Mouse (Mus musculus) A20 (cell line): ENCODE measurements at regions not wholly inside any gene's neighbourhood (a gene's known extent, or its start where the extent isn't known, plus 50 kb on each side); places are given as distances from the start of the nearest gene placed in this dataset.
A peak's percentile ranks its signal among the peaks of the same experiment; 100 is the strongest.
"Not testable (repeated sequence)": the region's sequence is repeated elsewhere in the genome, so short reads cannot be mapped to it uniquely, and the experiment has no call there.

Experiments
- DNase-seq: peaks from one replicate; pipeline ENCODE4 v3.0.0-alpha.2; 2011; ENCODE audit warnings: low read depth, low spot score

GRCm38 (mm10) chr10:96188168-96188567, 51.8 kb downstream of the Gm5426 start:
- DNase-seq, result no peak

- DNase-seq, result no peak
These were observed 54.0 kb downstream of the Gm5426 start for GRCm38 (mm10) chr10:96190168-96190987.

GRCm38 (mm10) chr10:96200932-96201641, 64.7 kb downstream of the Gm5426 start:
- no peak for DNase-seq

- no peak for DNase-seq
These were observed 65.5 kb downstream of the Gm5426 start for GRCm38 (mm10) chr10:96201891-96202290.

GRCm38 (mm10) chr10:96202871-96203270, 66.5 kb downstream of the Gm5426 start:
- no peak for DNase-seq

GRCm38 (mm10) chr10:96204198-96204597, 67.8 kb downstream of the Gm5426 start:
- DNase-seq, result no peak

GRCm38 (mm10) chr10:96209171-96209570, 72.8 kb downstream of the Gm5426 start:
- DNase-seq, result no peak

- DNase-seq, result no peak
These were observed 74.8 kb downstream of the Gm5426 start for GRCm38 (mm10) chr10:96211189-96211588.

- DNase-seq, result peak; percentile 80
These were observed 77.5 kb downstream of the Gm5426 start for GRCm38 (mm10) chr10:96213876-96214275.

GRCm38 (mm10) chr10:96214285-96214684, 77.9 kb downstream of the Gm5426 start:
- DNase-seq, result no peak

- no peak for DNase-seq
These were observed 78.5 kb downstream of the Gm5426 start for GRCm38 (mm10) chr10:96214946-96215345.

GRCm38 (mm10) chr10:96220731-96221130, 84.3 kb downstream of the Gm5426 start:
- DNase-seq, result no peak

- no peak for DNase-seq
These were observed 94.0 kb downstream of the Gm5426 start for GRCm38 (mm10) chr10:96230391-96230790.

- DNase-seq, result no peak
These were observed 94.9 kb downstream of the Gm5426 start for GRCm38 (mm10) chr10:96231309-96231708.

GRCm38 (mm10) chr10:96232889-96233288, 96.5 kb downstream of the Gm5426 start:
- no peak for DNase-seq

GRCm38 (mm10) chr10:96234564-96235412, 98.4 kb downstream of the Gm5426 start:
- no peak for DNase-seq

- not testable (repeated sequence) for DNase-seq
These were observed 99.6 kb downstream of the Gm5426 start for GRCm38 (mm10) chr10:96236031-96236430.

GRCm38 (mm10) chr10:96236777-96237373, 100.5 kb downstream of the Gm5426 start:
- no peak for DNase-seq

- no peak for DNase-seq
These were observed 101.2 kb downstream of the Gm5426 start for GRCm38 (mm10) chr10:96237572-96238130.

- no peak for DNase-seq
These were observed 101.8 kb downstream of the Gm5426 start for GRCm38 (mm10) chr10:96238251-96238650.

GRCm38 (mm10) chr10:96238850-96239249, 102.4 kb downstream of the Gm5426 start:
- DNase-seq, result no peak
